Mouse (Mus musculus) kidney, postnatal 4 days (tissue): ENCODE data around the gene Sdha.

Experiments
- DNase-seq, 2 experiments: peaks; one replicate each; pipeline ENCODE4 v3.0.0; 2021; ENCODE audit warnings: mixed read lengths in 2 of 2

Gene Sdha

GRCm38 (mm10) chr13:74349566-74350434 is at the start of gene Sdha, which contains the start of gene Ccdc127:
Gene Sdha, minus strand, starts transcription at chr13:74350280.
Gene Ccdc127, plus strand, starts transcription at chr13:74350309.
- peak; percentile 97 to 98 for DNase-seq

- peak; percentile 41 to 46 for DNase-seq
Measured at GRCm38 (mm10) chr13:74399298-74399839, 49.3 kb upstream of the Sdha start, which contains the start of gene Ftl1-ps1. Gene Ftl1-ps1, plus strand, starts transcription at chr13:74399694.

DNA sequence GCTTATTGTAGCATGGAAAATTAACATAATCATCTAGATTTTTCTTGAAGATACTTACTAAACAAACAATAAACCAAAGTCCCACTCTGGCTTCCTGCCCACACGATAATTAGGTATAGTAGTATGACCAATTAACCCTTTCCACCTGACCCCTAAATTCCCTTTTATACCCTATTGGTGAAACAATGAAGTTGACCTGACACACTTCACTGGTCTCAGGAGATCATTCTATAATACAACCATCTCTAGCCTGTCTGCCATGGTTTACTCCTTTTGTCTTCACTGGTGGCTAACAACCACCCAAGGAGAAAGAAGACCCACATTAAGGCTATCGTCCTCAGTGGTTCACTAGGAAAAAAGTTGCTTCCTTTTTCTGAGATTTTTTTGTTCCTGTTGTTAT is 41.1 kb upstream of the Sdha start:
- DNase-seq: no peak

DNA sequence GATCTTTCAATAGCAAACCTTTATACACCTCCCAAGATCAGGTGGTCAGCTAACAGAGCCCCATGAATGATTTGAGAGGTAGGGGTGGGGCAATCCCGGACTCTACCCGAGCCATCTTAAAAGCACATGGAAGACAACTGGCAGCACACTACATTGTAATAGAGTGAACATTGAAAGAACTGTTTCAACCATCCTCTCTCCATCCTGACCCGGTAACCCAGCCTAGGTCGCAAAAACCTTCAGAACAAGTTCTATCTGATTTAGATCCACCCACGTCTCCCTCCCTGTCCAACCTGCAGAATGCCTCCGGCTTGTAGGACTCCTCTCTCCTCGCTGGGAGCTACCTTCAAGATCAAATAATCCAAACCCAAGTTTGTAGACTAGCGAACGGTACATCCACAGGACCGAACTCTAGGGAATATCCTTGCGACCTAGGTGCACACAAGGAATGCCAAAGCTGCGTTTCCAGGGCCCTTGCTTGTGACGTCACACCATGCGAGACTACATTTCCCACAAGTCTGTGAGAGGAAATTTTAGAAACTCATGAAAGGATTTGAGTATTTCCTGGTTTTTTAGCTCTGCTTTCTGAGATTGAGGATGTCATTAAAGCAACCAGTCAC is 40.4 kb upstream of the Sdha start, which contains the start of gene Zfp72:
Gene Zfp72 (minus strand): TSS at position 466 of the 620 bp plus-strand sequence.
- DNase-seq: peak; percentile 81 to 83

GRCm38 (mm10) chr13:74389730-74390129 is 39.6 kb upstream of the Sdha start:
- DNase-seq: no peak

DNA sequence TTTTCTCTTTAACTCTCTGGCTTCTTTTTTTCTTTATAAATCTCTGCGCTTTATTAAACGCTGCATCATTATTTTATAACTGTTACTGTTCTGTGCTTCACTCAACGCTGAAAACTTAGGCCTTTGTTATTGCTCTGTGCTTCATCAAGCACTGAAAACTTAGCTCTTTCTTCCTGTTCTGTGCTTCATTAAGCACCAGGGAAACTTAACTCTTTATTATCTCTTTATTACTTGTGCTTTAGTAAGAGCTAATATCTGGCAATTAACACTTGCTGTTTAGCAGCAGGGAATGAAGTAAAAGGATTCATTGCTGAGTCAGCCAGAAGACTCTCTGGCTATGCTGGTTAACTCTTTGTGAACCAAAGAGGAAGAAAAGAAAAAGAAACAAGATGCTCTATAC is 32.2 kb upstream of the Sdha start:
- no peak for DNase-seq

DNA sequence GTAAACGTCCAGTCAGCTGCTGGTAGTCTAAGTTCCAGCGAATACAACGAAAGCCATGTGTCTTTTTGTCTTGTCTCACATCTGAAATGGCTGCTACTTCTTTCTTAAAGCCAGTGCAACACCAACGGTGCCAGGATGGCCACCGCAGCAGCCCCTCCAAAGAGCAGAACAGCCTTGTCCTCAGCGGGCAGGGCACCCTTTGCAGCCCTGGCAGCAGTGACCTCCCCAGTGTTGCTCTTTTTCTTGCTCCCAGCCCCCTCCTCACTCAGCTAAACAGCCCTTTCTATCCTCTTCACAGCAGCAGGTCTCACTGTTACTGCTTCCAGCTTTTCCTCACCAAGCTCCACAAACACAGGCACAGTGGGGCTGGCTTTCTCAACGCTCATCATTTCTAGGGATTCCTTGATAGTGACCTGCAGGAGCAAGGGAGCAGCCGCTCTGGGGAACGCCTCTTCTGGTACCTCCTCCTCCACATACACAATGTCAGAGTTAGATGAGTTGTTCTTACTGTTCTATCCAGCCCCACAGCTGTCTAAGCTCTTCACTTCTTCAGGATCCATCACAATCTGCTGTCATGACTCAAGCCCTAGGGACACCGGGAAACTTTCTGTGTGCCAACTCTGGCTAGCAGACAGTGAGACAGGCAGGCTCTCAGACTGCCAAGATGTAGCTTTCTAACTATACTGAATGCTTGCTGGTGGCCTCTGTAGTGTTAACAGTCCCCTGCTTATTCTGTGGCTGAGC is 31.6 kb upstream of the Sdha start:
- peak in 1 of 2 experiments; percentile 9 for DNase-seq

GRCm38 (mm10) chr13:74363859-74364235 is 13.8 kb upstream of the Sdha start, which contains the start of gene Lrrc14b:
Gene Lrrc14b, minus strand, starts transcription at chr13:74364005.
- DNase-seq: peak; percentile 5

DNA sequence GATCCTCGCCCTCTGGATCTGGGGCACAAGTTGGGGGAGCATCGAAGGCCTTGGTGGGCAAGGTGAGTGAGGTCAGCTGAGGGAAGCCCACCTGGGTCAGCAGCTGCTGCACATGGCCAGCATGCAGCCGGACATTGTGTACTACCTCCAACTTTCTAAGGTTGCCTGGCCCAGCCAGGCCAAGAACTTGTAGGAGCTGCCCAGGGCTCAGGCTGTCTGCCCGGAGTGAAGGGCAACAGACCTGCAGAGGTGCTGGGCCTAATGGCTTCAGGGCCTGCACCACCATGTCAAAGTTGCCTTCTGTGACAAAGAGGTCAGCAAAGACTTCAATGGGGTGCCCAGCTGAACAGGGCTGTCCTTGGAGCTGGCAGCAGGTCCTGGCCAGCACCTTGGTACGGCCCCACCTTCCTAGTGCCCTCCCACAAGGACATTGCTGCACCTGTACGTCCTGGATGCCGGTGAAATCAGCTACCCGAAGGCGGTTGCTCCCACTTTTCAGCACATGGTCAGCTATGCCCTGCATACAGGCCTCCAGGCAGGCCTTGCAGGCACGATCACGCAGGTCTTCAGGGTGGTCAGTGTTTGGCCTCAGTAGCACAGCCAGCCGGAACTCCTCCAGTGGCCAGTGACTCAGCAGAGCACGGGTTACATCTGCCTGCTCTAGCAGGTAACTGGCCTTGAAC is 13.2 kb upstream of the Sdha start:
- peak; percentile 2 to 6 for DNase-seq

DNA sequence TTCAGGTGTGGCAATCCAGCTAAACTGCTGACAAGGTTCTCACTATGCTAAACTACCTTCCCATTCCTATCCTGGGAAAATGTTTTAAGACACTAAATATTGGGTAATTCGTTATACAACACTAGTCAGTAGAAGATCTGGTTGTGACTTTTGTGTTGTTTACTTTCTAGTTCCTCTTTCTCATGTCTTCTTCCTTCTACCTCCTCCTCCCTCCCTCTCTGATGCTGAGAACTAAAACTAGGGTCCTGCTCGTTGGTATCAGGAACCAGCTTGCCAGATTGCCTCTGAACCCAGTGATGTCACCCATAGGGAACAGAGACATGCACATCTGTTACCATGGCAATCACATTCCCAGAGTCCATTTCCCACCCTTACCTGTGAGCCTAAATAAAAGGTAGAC is 12.1 kb upstream of the Sdha start:
- no peak for DNase-seq

GRCm38 (mm10) chr13:74356491-74356890 is 6.4 kb upstream of the Sdha start:
- DNase-seq: no peak

DNA sequence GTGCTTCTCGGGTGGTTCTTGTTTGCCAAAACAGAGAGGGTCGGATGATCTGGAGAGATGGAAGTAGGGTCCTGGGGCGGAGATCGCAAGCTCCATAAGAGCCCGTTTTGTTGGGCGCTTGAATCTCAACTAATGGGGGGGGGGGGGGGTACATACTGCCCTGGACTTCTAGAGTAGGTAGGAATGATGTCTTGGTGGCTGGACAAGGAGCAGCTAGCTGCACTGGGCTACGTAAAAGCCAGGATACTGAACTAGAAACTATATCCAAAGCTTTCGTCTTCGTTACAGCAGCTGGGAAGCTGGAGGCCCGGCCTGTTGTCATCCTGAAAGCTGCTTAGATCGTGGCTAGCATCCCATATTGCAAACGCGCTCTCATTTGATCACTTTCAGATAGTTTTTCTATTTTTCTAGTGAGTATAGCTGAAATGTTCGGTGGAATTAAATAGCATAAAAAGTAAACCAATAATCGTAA is 391 bp upstream of the Sdha start:
- DNase-seq: no peak

DNA sequence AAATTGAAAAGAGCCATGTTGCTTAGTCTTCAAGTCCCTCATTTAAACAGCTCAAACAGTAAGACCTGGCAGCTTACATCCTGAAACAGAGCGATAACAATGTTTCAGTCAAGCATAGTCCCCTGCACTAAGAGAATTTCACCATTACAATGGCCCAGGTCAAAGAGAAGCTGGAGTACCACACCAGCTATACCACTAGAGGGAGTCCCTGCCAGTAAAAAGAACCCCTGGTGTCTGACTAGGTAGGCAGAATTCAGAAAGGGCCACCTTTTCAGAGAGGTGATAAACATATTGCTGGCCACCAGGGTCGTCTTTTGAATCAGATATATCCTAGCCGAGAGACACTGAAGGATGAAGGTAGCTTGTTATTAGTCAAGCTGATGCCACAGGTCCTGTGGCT is 9.0 kb downstream of the Sdha start:
- peak; percentile 31 to 63 for DNase-seq

GRCm38 (mm10) chr13:74329321-74329720 is 20.8 kb downstream of the Sdha start:
- no peak for DNase-seq

DNA sequence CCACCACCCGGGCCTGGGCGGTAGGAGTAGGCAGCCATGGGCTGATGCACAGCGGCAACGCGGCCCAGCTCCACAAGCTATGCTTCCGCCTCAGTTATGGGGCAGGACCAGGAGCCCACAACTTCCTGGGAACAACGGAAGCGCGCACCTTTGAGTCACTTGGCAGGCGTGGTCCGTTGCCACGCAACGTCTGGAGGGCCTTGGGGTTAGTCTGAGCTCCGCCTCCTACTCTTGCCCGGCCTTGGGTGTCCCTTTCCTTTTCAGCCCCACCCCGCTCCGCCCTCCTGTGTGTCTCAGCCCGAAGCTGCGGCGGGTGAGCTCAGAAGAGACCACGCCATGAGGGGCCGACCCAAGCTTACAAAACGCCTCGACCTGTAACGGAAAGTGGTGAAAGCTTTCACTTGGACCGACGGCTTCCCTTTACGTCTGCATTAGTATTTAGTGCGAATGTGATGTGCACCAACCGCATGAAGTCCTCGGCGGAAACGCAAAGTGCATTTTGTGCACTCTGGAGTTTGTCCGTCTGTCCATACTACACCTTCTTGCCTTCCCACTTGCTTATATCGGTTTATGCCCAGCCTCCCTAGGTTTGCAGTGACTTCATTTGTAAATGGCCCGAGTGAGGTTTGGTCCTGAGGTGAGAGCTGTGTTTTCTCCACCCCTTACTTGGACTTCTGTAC is 32.8 kb downstream of the Sdha start, which contains the start of gene Pdcd6:
Gene Pdcd6 (minus strand): TSS at position 411 of the 680 bp plus-strand sequence.
- DNase-seq: peak; percentile 92 to 95

DNA sequence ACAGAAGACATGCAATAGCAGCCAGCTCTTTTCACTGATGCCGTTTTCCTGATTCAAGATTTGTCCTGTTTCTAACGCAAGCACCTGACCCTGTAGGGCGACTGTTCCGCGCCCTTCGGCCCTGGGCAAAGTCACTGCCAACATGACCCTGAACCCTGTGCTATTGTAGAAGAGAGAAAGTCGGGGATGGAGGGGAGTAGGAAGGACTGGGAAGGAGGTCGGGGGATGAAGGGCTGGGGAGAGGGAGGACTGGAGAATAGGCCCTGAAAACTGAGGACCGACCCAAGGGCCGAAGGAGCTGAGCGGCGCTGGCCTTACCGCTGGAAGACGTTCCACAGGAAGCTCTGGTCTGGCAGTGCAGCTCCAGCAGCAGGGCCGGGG is 33.3 kb downstream of the Sdha start:
- no peak for DNase-seq

- DNase-seq: no peak
Measured at GRCm38 (mm10) chr13:74316386-74316785, 33.7 kb downstream of the Sdha start.

DNA sequence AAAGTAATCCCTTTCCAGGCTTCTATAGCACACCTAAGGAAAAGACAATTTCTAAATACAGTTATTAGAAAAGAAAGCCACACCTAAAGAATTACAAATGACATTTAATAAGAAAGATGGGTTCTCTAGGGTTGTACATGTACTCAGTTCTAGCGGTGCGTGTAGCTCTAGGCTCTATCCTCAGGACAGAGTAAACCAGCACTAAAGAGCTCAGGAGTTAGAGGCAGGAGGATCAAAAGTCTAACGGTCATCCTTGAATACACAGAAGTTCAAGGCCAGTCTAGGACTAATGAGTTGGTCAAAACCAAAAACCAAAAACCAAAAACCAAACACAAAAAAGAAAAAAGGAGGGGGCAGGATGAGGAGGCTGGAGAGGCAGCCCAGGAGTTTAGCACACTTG is 35.5 kb downstream of the Sdha start:
- DNase-seq: no peak

GRCm38 (mm10) chr13:74305780-74306179 is 44.3 kb downstream of the Sdha start:
- no peak for DNase-seq

GRCm38 (mm10) chr13:74305380-74305779 is 44.7 kb downstream of the Sdha start:
- no peak for DNase-seq
